Mouse (Mus musculus) forebrain, postnatal 0 days (tissue): ENCODE measurements around the gene Ccdc171. TPM values are rescaled to one million over a fixed set of nuclear protein-coding genes. Genes with fewer than 3 reads are reported as not detected.

Experiments used
- ATAC-seq: fragments of 200-750 bp; cut with Nextera tagmentation; 2 replicates; pipeline ENCODE4 v1.8.0; 2017; ENCODE audit warnings: mild to moderate bottlenecking, moderate library complexity
- DNase-seq: peaks from one replicate; pipeline ENCODE4 v3.0.0-alpha.2; 2015
- H3K27ac ChIP-seq: fragments of 300-500 bp; sonication (generic); 2 replicates; pipeline ENCODE4 v1.5.1; 2014; ENCODE audit warnings: low read depth, mild to moderate bottlenecking, antibody characterized with exemption, low read length, moderate library complexity, mixed read lengths
- H3K27me3 ChIP-seq: fragments of 300-500 bp; sonication (generic); 2 replicates; pipeline ENCODE4 v1.6.1; 2014; ENCODE audit warnings: mild to moderate bottlenecking, low read length, mixed read lengths; ENCODE audit not compliant: insufficient read depth
- H3K36me3 ChIP-seq: fragments of 300-500 bp; sonication (generic); 2 replicates; pipeline ENCODE4 v1.6.1; 2014; ENCODE audit warnings: mild to moderate bottlenecking, moderate library complexity; ENCODE audit not compliant: insufficient read depth
- H3K4me1 ChIP-seq: fragments of 300-500 bp; sonication (generic); 2 replicates; pipeline ENCODE4 v1.6.1; 2014; ENCODE audit warnings: antibody characterized with exemption; ENCODE audit not compliant: insufficient read depth
- H3K4me2 ChIP-seq: fragments of 300-500 bp; sonication (generic); 2 replicates; pipeline ENCODE4 v1.6.1; 2014; ENCODE audit warnings: low read depth, mild to moderate bottlenecking, moderate library complexity
- H3K4me3 ChIP-seq: fragments of 300-500 bp; sonication (generic); 2 replicates; pipeline ENCODE4 v1.5.1; 2014; ENCODE audit warnings: low read depth, low read length, mixed read lengths
- H3K9ac ChIP-seq: fragments of 300-500 bp; sonication (generic); 2 replicates; pipeline ENCODE4 v1.6.1; 2014; ENCODE audit warnings: mild to moderate bottlenecking
- H3K9me3 ChIP-seq: fragments of 300-500 bp; sonication (generic); 2 replicates; pipeline ENCODE4 v1.6.1; 2016; ENCODE audit warnings: low read length
- CTCF ChIP-seq: sonication (generic); IDR thresholded peaks from 2 replicates; pipeline ENCODE4 v1.5.1; 2016; ENCODE audit warnings: antibody characterized with exemption, control low read depth, low read depth
- WGBS: fragments of 180-500 bp; shearing (Covaris S2); extraction: QIAGEN DNeasy Blood & Tissue Kit; methylation state at CpG from one replicate; pipeline ENCODE4 v1.1.7; 2014; 5-methylcytosine and 5-hydroxymethylcytosine counted together
- polyA plus RNA-seq: library from polyadenylated mRNA; unstranded; fragments of >200 nt; fragmentation: Nextera tagmentation; extraction: Ambion mirVana; gene quantifications from 2 replicates; pipeline ENCODE4 v1.2.1, GENCODE M21; 2015
- total RNA-seq: library from RNA; depleted of rRNA; stranded (reverse); fragments of >200 nt; gene quantifications from 2 replicates; pipeline ENCODE4 v1.2.3, GENCODE M21; 2014

Ccdc171 gene
- total and polyA plus RNA-seq, 2 experiments from 2014 or later: 2.9 to 4.6 TPM

DNA sequence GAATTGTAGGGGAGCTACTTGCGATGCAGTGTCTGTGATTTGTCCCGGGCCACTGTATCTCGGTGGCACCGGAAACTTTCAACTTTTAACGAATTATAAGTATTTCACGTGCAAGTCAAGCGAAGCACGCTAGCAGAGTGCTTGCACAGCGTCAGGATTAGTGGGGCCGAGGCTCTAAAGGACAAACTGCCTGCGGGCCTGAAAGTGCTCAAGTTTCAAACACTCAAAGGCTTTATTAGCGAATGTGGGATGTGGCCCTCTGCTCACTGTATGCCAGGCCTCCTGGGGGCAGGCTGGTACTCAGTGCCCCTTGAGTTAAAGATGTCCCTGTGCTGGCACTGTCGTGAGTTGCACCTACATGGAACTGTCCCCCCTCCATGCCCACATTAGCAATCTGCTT lies 266.5 kb downstream of the Ccdc171 start:
- no peaks in the 10 kb centered on the region for H3K27me3 ChIP-seq
- H3K4me2 ChIP-seq: no peak overlapping the region
- H3K4me1 ChIP-seq: no peaks in the 10 kb centered on the region
- H3K4me3 ChIP-seq: no peak overlapping the region
- 14% methylated on average over 13 of the region's 13 CpGs for WGBS
- ATAC-seq: no peak
- TF ChIP-seq CTCF: no peak
- no peaks in the 10 kb centered on the region for H3K9me3 ChIP-seq
- no peak overlapping the region for H3K27ac ChIP-seq
- H3K9ac ChIP-seq: no peak overlapping the region
- no peaks in the 10 kb centered on the region for H3K36me3 ChIP-seq
- DNase-seq: no peak

- TF ChIP-seq CTCF: peak; percentile 89
- WGBS: 7% methylated on average over 9 of the region's 9 CpGs
- Histone ChIP-seq H3K9ac (no peak overlapping the region; the same call in 1 of the 2 replicates), H3K9me3 (no peaks in the 10 kb centered on the region), H3K4me1 (no peaks in the 10 kb centered on the region), H3K27me3 (no peaks in the 10 kb centered on the region), H3K4me3 (no peak overlapping the region), H3K27ac (no peak overlapping the region), H3K36me3 (no peaks in the 10 kb centered on the region), H3K4me2 (peak overlapping the region; percentile 13)
- ATAC-seq (peak; percentile 85), DNase-seq (peak; percentile 88)
Measured at GRCm38 (mm10) chr4:83794315-83794922, 269.1 kb downstream of the Ccdc171 start.

DNA sequence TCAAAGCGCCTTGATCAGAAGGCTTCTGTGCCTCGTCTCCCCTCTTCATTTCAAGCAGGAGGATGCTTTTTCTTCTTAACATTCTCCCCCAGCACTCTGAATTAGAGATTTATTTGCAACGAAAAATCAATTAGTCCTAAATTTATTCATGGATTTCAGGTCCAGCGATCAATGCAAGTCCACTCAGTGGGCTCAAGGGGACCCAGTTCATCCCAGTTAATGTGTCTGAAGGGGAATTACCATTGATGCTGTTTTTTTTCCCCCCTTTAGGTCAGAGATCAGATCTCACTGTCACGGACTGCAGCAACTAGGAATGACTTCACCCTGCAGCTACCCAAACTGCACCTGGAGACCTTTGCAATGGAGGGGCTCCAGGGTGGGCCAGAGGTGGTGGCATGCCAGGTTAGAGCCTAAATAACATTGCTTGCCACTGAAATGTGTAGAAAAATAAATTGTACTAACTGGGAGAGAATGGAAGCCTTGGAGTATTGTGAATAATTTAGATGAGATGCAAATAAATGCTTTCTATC lies 269.6 kb downstream of the Ccdc171 start:
- H3K4me2 ChIP-seq: peak overlapping the region; percentile 13
- H3K36me3 ChIP-seq: no peaks in the 10 kb centered on the region
- H3K27me3 ChIP-seq: no peaks in the 10 kb centered on the region
- H3K4me3 ChIP-seq: no peak overlapping the region
- no peak overlapping the region for H3K9ac ChIP-seq
- TF ChIP-seq CTCF: no peak
- H3K9me3 ChIP-seq: no peaks in the 10 kb centered on the region
- DNase-seq (no peak), ATAC-seq (no peak)
- no peak overlapping the region for H3K27ac ChIP-seq
- WGBS: 23% methylated on average over 5 of the region's 5 CpGs
- H3K4me1 ChIP-seq: no peaks in the 10 kb centered on the region

GRCm38 (mm10) chr4:83797976-83798375 lies 272.6 kb downstream of the Ccdc171 start:
- TF ChIP-seq CTCF: no peak
- H3K9ac ChIP-seq: no peak overlapping the region
- H3K27ac ChIP-seq: no peak overlapping the region
- no peaks in the 10 kb centered on the region for H3K9me3 ChIP-seq
- ATAC-seq (no peak), DNase-seq (no peak)
- H3K4me1 ChIP-seq: no peaks in the 10 kb centered on the region
- 86% methylated on average over 14 of the region's 14 CpGs for WGBS
- no peaks in the 10 kb centered on the region for H3K36me3 ChIP-seq
- H3K4me3 ChIP-seq: no peak overlapping the region
- H3K4me2 ChIP-seq: no peak overlapping the region
- no peaks in the 10 kb centered on the region for H3K27me3 ChIP-seq

GRCm38 (mm10) chr4:83798674-83799430 lies 273.5 kb downstream of the Ccdc171 start:
- H3K4me1 ChIP-seq: no peaks in the 10 kb centered on the region
- TF ChIP-seq CTCF: no peak
- ATAC-seq (no peak), DNase-seq (no peak)
- H3K4me3 ChIP-seq: no peak overlapping the region
- no peak overlapping the region for H3K4me2 ChIP-seq
- no peak overlapping the region for H3K27ac ChIP-seq
- H3K27me3 ChIP-seq: no peaks in the 10 kb centered on the region
- no peaks in the 10 kb centered on the region for H3K36me3 ChIP-seq
- no peak overlapping the region for H3K9ac ChIP-seq
- 85% methylated on average over 21 of the region's 21 CpGs for WGBS
- no peaks in the 10 kb centered on the region for H3K9me3 ChIP-seq

DNA sequence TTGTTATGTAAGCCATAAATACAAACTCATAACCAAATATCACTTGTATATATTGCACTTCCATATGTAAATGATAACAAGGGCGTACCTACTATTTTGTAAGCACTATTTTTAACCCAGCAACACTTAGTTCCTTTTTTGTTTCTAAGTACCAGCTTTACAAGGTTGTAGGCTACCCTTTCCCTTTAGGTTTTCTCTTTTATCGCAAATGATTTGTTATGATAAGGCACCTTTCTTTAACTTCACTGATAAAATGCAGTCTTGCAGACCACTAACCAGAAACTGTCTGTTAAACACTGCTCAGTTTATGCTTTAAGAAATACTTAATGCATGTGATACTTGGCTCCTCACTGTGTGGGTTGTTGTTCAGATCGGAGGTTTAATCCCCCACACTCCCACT lies 275.1 kb downstream of the Ccdc171 start:
- Histone ChIP-seq H3K4me1 (no peaks in the 10 kb centered on the region), H3K9ac (no peak overlapping the region), H3K36me3 (no peaks in the 10 kb centered on the region), H3K4me3 (no peak overlapping the region), H3K27me3 (no peaks in the 10 kb centered on the region), H3K27ac (no peak overlapping the region), H3K9me3 (0 out of 2 replicates have a peak, but pooled peaks cover 3% of the 10 kb centered on the region), H3K4me2 (no peak overlapping the region)
- ATAC-seq: no peak
- 77% methylated on average over 3 of the region's 3 CpGs for WGBS
- TF ChIP-seq CTCF: no peak
- DNase-seq: no peak

- Histone ChIP-seq H3K27ac (no peak overlapping the region), H3K27me3 (no peaks in the 10 kb centered on the region), H3K4me1 (no peaks in the 10 kb centered on the region), H3K36me3 (no peaks in the 10 kb centered on the region), H3K4me3 (no peak overlapping the region), H3K4me2 (no peak overlapping the region), H3K9ac (no peak overlapping the region), H3K9me3 (no peaks in the 10 kb centered on the region)
- 78% methylated on average over 4 of the region's 4 CpGs for WGBS
- ATAC-seq (no peak), DNase-seq (no peak)
- no peak for TF ChIP-seq CTCF
Measured at GRCm38 (mm10) chr4:83816925-83817324, 291.6 kb downstream of the Ccdc171 start.
